Mouse (Mus musculus) NIH3T3 (cell line): Measurements from ENCODE around the gene Inka1.

Experiments used
- DNase-seq: peaks from one replicate; pipeline ENCODE4 v3.0.0-alpha.2; 2012; ENCODE audit warnings: low read depth

The Inka1 gene

DNA sequence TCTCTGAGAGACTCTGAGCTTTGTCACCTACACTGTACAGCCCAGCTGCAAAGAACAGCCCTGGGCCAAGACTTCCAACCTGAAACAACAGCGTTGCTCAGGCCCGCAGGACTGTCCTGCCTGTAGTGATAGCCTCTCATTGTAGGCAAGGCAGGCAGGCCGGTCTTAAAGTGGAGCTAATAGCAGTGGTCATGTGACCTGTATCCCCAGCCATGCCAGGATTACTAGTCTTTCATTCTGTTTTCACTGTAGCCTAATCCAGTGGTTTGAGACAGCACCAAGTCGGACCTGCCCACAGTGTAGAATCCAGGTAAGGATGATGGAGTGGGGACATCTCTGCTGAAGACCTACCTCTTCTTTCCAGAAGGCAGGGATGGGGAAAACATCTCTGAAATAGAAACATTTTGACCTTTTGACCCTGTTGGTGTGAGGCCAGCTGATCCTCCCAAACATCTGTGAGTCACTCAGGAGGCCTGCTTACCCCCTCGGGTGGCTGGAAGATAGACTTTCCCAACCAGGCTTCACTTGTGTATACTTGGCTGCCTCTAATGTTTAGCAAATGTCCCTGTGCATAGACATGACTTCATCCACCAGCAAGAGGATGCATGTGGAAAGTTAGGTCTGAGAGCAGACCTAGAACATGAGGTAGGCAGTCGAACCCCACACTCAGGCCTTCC lies 29.9 kb downstream of the Inka1 start:
- peak; percentile 87 for DNase-seq

DNA sequence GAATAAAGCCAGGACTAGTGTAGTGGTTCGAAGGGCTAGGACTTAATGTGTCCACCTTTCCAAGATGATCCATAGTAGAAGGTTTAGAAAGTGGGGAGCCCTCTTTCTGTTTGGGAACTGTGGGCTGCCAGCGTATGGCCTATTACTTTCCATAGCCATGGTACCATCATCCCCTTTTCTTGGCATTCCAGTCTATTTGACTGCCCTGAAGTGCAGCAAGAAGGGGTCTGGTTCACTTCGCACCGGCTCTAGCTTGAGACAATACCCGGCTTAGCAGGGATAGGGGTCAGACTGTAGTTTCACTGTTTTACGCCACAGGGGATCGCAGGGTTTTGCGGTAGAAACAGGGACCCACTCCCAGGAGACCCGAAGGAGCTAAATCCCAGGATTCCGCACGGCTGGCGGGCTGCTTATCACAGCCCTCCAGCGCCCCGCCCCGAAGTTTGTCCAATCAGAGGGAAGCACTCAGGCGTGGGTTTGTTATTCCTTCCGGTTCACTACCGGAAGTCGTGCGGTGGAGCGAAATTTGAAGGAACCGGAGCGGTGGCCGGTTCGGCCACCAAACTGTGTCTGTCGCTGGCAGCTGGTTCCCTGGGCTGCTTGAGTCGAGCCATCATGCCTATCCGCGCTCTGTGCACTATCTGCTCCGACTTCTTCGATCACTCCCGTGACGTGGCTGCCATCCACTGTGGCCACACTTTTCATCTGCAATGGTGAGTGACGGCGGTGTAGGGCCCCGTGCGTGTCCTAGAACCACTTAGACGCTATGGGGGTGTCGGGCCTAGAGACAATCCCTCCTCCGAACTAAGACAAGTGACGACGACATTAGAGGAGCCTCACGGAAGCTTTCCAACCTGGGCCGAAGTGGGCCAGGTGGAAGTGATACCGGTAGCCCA lies 35.0 kb downstream of the Inka1 start:
- DNase-seq, result peak; percentile 93

DNA sequence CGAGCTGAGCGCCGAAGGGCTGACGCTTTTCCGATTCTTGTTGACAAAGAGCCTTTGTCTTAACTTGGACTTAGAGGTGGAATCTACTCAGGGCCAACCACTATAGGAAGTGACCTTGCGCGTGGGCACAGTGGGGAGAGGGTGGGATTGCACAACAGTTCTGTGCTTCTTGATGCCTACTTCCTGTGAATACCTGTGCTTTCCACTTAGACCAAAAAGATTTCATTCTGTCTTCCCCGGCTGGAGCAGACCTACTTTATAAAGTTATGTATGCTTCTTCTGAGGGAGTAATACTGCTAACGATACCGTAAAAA lies 35.8 kb downstream of the Inka1 start, which contains the start of gene Traip:
TSS of gene Traip (plus strand) at position 215 of the 314 bp plus-strand sequence.
- DNase-seq, result no peak

DNA sequence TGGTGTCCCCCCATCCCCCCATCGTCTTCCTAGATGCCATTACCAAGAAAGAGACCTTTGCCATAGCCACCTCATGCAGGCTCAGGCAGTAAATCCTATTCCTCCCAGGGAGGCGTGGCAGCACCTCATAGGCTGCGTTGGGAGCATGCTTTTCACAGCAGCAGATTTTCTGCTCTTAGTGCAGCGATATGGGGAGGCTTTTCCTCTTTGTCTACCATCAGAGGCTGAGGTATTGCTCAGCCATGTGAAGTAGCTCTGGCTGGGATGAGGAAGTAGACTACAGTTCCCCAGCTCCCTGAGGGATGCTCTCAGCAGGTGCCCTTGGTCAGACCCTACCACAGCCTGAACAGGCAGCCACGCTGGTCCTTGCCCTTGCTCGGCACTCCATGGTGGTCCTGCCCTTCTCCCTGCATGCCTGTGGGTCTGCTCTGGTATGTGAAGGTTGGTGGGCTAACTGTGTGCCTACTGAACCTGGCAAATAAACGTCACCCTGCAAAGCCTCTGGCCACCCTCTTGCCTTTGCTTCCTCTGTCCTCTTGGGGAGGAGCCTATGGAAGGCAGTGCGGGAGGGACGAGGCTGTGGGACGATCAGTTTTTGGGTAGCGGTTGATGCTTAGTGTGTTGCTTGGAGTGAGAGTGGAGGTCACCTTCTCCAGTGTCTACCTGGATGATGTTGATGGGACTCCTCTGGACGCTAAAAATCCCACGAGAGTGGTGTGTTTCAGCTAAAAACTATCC lies 36.3 kb downstream of the Inka1 start:
- DNase-seq, result no peak

DNA sequence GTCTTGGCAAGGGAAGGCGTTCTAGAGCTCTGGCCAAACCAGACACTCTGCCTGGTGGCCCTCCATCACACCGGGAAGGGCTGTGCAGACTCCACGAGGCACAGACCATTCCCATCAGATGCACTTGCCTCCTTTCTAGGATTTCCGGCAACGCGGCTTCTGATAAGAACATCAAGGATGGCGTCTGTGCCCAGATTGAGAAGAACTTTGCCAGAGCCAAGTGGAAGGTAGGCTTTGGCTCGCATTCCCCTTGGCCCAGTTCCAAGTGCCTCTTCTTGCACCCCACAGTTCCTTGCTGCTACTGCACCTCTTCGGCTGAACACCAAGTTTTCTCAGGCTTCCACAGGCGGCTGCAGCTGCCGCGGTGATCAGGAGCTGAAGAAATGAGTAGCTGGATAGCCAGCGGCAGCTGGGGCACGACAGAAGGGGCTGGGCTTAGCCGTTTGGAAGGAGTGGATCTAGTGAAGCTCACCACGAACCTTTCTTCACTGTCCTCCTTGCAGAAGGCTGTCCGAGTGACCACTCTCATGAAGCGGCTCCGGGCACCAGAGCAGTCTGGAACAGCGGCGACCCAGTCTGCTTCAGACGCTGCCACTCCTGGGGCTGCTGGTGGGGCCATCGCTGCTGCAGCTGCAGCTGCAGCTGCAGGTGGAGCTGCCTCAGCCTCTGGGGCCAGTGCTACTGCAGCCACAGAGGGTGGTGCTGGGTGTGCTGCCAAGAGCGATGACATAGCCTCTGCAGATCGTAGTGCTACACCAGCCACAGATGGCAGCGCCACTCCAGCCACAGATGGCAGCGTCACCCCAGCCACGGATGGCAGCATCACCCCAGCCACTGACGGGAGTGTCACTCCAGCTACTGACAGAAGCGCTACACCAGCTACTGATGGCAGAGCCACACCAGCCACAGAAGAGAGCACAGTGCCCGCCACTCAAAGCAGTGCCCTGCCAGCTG lies 38.2 kb downstream of the Inka1 start:
- no peak for DNase-seq

DNA sequence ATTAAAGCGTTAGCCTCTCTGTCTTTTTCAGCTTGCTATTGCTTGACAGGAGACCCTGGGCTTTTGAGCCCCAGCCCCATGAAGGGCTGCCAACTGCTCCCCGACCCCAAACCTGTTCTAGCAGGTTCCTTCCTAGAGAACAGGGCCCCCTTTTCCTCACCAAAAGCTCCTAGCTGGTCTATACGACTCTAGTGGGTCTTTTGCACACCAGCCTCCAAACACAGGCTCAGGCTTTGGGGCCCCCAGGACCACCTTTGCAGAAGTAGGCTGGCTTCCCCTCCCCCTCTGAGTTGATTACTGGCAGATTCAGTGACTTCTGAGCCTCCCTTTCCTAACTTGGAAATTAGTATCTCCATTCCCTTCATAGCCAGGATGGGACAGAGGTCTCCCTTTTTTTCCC lies 48.8 kb downstream of the Inka1 start:
- DNase-seq, result no peak

DNA sequence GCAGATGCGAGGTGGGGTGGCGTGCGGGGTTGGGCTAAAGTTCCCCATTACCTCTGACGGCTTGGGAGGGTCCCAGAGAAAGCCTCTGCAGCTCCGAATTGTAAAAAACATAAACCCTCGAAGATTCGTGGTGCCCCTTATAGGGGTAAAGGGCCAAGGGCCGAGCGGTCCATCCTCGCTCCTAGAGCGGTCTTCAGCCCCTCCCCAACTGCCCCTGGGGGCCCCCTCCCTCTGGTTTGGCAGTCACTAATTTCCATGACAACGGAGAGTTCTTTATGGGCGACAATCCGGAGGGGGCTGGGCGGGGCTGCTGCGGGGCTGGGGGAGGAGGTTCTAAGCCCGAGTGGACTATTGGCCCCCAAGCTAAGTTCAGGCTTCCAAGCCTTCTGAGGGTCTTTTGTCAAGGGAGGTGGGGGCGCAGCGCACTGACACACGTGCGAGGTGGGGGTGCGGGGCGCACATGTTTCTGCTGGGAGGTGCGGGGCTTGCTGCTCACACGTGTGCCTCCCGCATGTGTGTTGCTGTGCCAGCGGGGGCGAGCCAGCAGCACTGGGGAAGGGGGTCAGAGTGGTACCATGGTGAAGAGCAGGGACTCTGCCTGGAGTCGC lies 49.4 kb downstream of the Inka1 start:
- no peak for DNase-seq

DNA sequence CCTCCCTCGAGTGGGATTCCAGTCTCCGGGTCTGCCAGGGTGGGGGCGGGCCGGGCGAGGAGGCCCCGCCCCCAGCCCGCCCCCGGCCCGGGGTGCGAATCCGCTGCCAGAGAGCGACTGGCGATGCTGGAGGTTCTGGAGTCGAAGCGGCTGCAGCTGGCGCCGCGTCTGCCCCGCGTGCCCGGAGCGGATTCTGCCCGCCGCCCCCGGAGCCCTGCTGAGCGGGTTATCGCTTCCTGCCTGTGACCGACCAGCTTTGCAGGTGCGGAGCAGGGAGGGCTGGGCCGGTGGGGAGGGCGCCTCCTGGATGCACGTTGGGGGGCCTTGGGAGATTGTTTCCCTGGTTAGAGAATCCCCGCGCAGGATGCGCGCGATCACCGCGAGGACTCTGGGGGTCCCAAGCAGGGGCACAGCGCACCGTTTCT lies 49.9 kb downstream of the Inka1 start:
- DNase-seq, result no peak

DNA sequence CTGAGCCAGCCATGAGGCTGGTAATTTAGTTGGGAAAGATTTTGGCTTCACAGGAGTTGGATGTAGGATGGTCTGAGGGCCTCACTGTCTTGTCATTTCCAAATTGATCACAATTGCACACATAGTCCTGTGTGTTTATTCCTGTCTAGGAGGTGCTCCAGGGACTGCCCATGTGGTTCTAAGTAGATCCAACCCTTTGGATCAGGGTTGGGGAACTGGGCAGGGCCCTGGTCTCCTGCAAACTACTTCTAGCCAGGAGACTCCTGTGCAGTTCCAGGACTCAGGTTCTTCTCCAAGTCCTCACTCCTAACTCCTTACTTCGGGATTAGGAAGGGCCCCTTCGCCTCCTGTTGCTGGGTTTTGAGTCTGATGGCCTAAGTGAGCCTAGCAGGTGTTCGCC lies 50.3 kb downstream of the Inka1 start, which contains the start of gene Camkv:
TSS of gene Camkv (plus strand) at position 301 of the 400 bp plus-strand sequence.
- no peak for DNase-seq
